Mouse (Mus musculus) kidney, adult 2 months (tissue): Measurements from ENCODE around the gene Tfap2a. TPM values are rescaled to one million over a fixed set of nuclear protein-coding genes. Genes with fewer than 3 reads are reported as not detected.
A peak's percentile ranks its signal among the peaks of the same experiment; 100 is the strongest.

ENCODE experiments used
- DNase-seq: peaks from one replicate; pipeline ENCODE4 v3.0.0; 2021
- H3K27ac ChIP-seq: fragments of 200-500 bp; 2 replicates; pipeline ENCODE4 v1.5.1; 2012; ENCODE audit warnings: low read depth, low read length, control low read depth, inconsistent platforms; ENCODE audit not compliant: insufficient read depth
- H3K27me3 ChIP-seq: fragments of 200-500 bp; replicated peaks from 2 replicates; pipeline ENCODE4 v1.6.1; 2012; ENCODE audit warnings: mild to moderate bottlenecking, moderate library complexity, low read length, inconsistent platforms; ENCODE audit not compliant: control insufficient read depth, insufficient read depth
- H3K36me3 ChIP-seq: fragments of 200-500 bp; 2 replicates; pipeline ENCODE4 v1.6.1; 2012; ENCODE audit warnings: mild to moderate bottlenecking, moderate library complexity, low read length, inconsistent platforms; ENCODE audit not compliant: control insufficient read depth, insufficient read depth
- H3K4me1 ChIP-seq: fragments of 200-500 bp; 2 replicates; pipeline ENCODE4 v1.6.1; 2011; ENCODE audit warnings: low read length; ENCODE audit not compliant: control insufficient read depth, insufficient read depth
- H3K4me3 ChIP-seq: fragments of 200-500 bp; 2 replicates; pipeline ENCODE4 v1.5.1; 2011; ENCODE audit warnings: mild to moderate bottlenecking, low read depth, low read length, control low read depth; ENCODE audit not compliant: insufficient read depth
- CTCF ChIP-seq: fragments of 200-500 bp; conservative IDR thresholded peaks from 2 replicates; pipeline ENCODE4 v1.5.1; 2011; ENCODE audit warnings: low read depth, mild to moderate bottlenecking, control low read depth, low read length, moderate library complexity, mixed read lengths; ENCODE audit not compliant: insufficient read depth, insufficient read length
- POLR2A ChIP-seq: fragments of 200-500 bp; IDR thresholded peaks from one replicate; pipeline ENCODE4 v1.6.1; 2011; ENCODE audit warnings: low read depth, low read length, control low read depth
- WGBS: fragments of 180-500 bp; shearing (Covaris S2); methylation state at CpG from one replicate; pipeline ENCODE4 v1.1.7; 2018; 5-methylcytosine and 5-hydroxymethylcytosine counted together
- polyA plus RNA-seq: library from polyadenylated mRNA; depleted of rRNA; stranded (reverse); fragments of >200 nt; gene quantifications from 2 replicates; pipeline ENCODE4 v1.2.3, GENCODE M21; 2012

Gene Tfap2a
- polyA plus RNA-seq, 1 experiment, result 5.2 TPM

- peak; percentile 25 for DNase-seq
- Histone ChIP-seq H3K36me3 (no peaks in the 10 kb centered on the region), H3K4me3 (no peak overlapping the region), H3K27me3 (peaks cover 14% of the 10 kb centered on the region; the same call in 1 of the 2 replicates), H3K4me1 (no peaks in the 10 kb centered on the region), H3K27ac (no peak overlapping the region)
- TF ChIP-seq POLR2A (no peak), CTCF (no peak)
- WGBS, result 14% methylated on average over 13 of the region's 13 CpGs
Measured at GRCm38 (mm10) chr13:40729037-40729436, 9.1 kb downstream of the Tfap2a start.

GRCm38 (mm10) chr13:40728626-40728990 is 9.6 kb downstream of the Tfap2a start:
- Histone ChIP-seq H3K36me3 (no peaks in the 10 kb centered on the region), H3K27ac (peak overlapping the region; percentile 12; the same call in 1 of the 2 replicates), H3K27me3 (peaks cover 14% of the 10 kb centered on the region; the same call in 1 of the 2 replicates), H3K4me3 (peak overlapping the region; percentile 43), H3K4me1 (no peaks in the 10 kb centered on the region)
- no peak for DNase-seq
- WGBS, result 8% methylated on average over 14 of the region's 15 CpGs
- no peak for TF ChIP-seq CTCF
- TF ChIP-seq POLR2A, result no peak

- H3K27me3 ChIP-seq, result peaks cover 14% of the 10 kb centered on the region; the same call in 1 of the 2 replicates
- no peaks in the 10 kb centered on the region for H3K36me3 ChIP-seq
- peak overlapping the region; percentile 43 for H3K4me3 ChIP-seq
- 6% methylated on average over 42 of the region's 42 CpGs for WGBS
- no peaks in the 10 kb centered on the region for H3K4me1 ChIP-seq
- H3K27ac ChIP-seq, result peak overlapping the region; percentile 12; the same call in 1 of the 2 replicates
- no peak for TF ChIP-seq POLR2A
- no peak for TF ChIP-seq CTCF
- peak; percentile 33 for DNase-seq
Measured at GRCm38 (mm10) chr13:40727731-40728625, 10.2 kb downstream of the Tfap2a start.

DNA sequence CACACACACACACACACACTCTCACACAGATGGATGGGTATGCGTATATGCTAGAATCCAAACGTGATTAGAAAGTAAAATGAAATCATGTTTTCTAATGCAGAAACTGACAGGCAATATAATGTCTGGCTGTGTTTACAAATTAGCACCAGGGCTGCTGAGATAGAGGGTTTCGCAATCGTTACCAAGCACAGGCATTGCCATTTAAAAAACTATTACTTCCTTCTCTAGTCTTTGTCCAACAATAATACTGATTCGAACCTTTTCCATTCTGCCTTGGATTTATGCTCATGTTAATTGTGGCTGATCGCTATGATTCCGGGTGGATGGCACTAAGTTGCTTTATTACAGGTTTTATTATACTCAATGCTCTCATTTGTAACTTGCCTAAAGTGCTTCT is 12.3 kb downstream of the Tfap2a start:
- DNase-seq, result no peak
- H3K4me3 ChIP-seq, result no peak overlapping the region
- 5% methylated on average over 7 of the region's 7 CpGs for WGBS
- no peaks in the 10 kb centered on the region for H3K36me3 ChIP-seq
- TF ChIP-seq POLR2A (no peak), CTCF (no peak)
- peaks cover 8% of the 10 kb centered on the region; the same call in 1 of the 2 replicates for H3K27me3 ChIP-seq
- no peaks in the 10 kb centered on the region for H3K4me1 ChIP-seq
- no peak overlapping the region for H3K27ac ChIP-seq

- Histone ChIP-seq H3K27me3 (peaks cover 7% of the 10 kb centered on the region), H3K36me3 (no peaks in the 10 kb centered on the region)
- 30% methylated on average over 5 of the region's 5 CpGs for WGBS
Measured at GRCm38 (mm10) chr13:40723598-40723920, 14.6 kb downstream of the Tfap2a start.

DNA sequence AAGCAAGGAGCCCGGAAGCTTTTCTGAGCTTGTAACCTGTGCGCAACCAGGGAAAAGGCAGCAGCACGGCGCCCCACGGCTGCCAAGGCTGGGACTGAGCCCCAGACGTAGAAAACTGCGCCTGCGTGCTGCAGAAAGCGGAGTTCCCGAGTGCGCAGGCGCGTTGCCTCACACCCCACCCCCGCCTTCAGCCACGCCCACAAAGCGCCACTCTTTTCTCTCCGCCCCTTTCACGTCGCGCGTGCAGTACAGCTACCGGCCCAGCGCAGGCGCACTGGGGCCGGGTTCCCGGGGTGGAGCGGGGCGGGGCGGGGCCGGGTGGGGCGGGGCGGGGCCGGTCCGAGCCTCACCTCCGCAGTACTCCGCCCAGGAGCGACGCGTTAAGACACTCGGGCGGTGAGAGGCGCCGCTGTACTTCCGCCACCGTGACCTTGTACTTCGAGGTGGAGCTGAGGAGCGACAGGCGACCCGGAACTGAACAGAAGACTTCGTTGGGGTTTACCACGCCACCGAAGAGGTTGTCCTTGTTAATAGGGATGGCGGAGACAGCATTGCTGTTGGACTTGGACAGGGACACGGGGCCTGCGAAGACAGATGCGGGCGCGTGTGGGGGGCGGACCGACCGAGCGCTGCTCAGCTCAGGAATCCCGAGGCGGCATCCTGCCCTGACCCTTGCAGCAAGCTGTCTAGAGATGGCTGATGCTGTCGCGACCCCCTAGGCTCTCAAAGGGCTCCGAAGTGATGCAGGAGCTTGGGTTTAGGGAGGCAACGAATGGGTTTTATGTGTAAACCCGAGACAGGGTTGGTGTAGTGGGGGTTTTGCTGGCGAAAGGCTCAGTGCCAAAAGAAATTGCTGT is 15.2 kb downstream of the Tfap2a start:
- DNase-seq, result peak; percentile 87
- Histone ChIP-seq H3K27me3 (peaks cover 4% of the 10 kb centered on the region), H3K36me3 (no peaks in the 10 kb centered on the region), H3K27ac (peak overlapping the region; percentile 24), H3K4me1 (no peaks in the 10 kb centered on the region), H3K4me3 (peak overlapping the region; percentile 46)
- 1% methylated on average over 69 of the region's 70 CpGs for WGBS
- TF ChIP-seq POLR2A (no peak), CTCF (peak; percentile 42; the same call in 1 of the 2 replicates)

More at GRCm38 (mm10) chr13:40723598-40723920, 14.6 kb downstream of the Tfap2a start:
- H3K4me1 ChIP-seq, result no peaks in the 10 kb centered on the region
- no peak for DNase-seq
- H3K4me3 ChIP-seq, result peak overlapping the region; percentile 46; the same call in 1 of the 2 replicates
- no peak overlapping the region for H3K27ac ChIP-seq
- TF ChIP-seq CTCF, result no peak
- no peak for TF ChIP-seq POLR2A

DNA sequence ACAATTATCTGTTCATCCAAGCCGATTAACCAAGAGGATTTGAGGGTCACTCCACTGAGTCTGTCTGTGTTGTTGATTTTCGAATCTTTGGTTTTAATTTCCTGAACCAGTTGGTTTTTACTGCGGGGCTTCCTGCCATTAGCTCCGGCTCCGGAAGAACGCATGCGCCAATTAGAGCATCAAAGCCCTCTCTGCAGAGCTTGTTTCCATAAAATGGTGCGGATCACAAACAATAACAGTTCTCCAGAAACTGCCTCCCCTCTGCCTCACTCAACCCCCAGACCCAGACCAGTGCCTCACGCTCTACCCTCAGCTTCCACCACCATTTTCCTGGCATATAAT is 18.5 kb downstream of the Tfap2a start:
- H3K27ac ChIP-seq, result no peak overlapping the region
- TF ChIP-seq POLR2A (no peak), CTCF (no peak)
- no peak for DNase-seq
- WGBS, result 25% methylated on average over 9 of the region's 9 CpGs
- no peaks in the 10 kb centered on the region for H3K36me3 ChIP-seq
- no peak overlapping the region for H3K4me3 ChIP-seq
- H3K27me3 ChIP-seq, result peaks cover 8% of the 10 kb centered on the region
- H3K4me1 ChIP-seq, result no peaks in the 10 kb centered on the region
